Comparison of ENCODE assay signal across 8 mouse cellular contexts in genomic region chr8:129233664-129234026, GRCm38 (mm10). TPM values are rescaled to one million over a fixed set of nuclear protein-coding genes. Genes with fewer than 3 reads are reported as not detected.
DNase-seq lines count a peak whose midpoint lies in the region; ATAC-seq and TF ChIP-seq lines count a peak whose summit lies in the region.

No protein-coding gene starts in this region.

- in situ Hi-C loops in ES-E14 (cut with MboI; ENCODE audit: low sequenced_read_pairs in 2 of 2, unreplicated experiment in 2 of 2), result no loop called here

- no peaks in the 10 kb centered on the region for H3K27me3 ChIP-seq in heart, embryonic 14.5 days (ENCODE audit: control insufficient read depth, insufficient read depth, low read length)
- H3K27me3 ChIP-seq in forebrain, embryonic 16.5 days (replicated peaks; ENCODE audit: control insufficient read depth, insufficient read depth, low read length), result no peaks in the 10 kb centered on the region

- no peak for ATAC-seq in heart, embryonic 14.5 days (ENCODE audit: insufficient number of reproducible peaks, insufficient read depth, low FRiP score, low read depth)
- ATAC-seq in forebrain, embryonic 16.5 days, result no peak
- ATAC-seq in CD4-positive, CD25-positive, alpha-beta regulatory T cell, adult 4 months, result no peak

- H3K79me2 ChIP-seq in macrophage (ENCODE audit: inconsistent target), result peaks cover 16% of the 10 kb centered on the region; the same call in 1 of the 2 replicates

- H3K4me1 ChIP-seq in heart, embryonic 14.5 days (ENCODE audit: control insufficient read depth in 2 of 2, insufficient read depth in 2 of 2, low read length in 2 of 2), result peaks cover 0 to 10% of the 10 kb centered on the region in 2 experiments; a peak in 1 of 4 replicates
- no peaks in the 10 kb centered on the region; a peak in 1 of 4 replicates for H3K4me1 ChIP-seq in ES-E14 (ENCODE audit: control insufficient read depth in 2 of 2, insufficient read depth in 2 of 2, low read length in 2 of 2, poor library complexity in 1 of 2)
- peaks cover 12% of the 10 kb centered on the region for H3K4me1 ChIP-seq in forebrain, embryonic 16.5 days (replicated peaks; ENCODE audit: control insufficient read depth, insufficient read depth, low read length)

- DNase-seq in heart, postnatal 4 days, result no peak
- DNase-seq in ES-E14 (ENCODE audit: low read depth, low spot score), result no peak
- DNase-seq in ovary, adult 18-20 months (ENCODE audit: low spot score), result no peak
- DNase-seq in frontal cortex, postnatal 36 days (ENCODE audit: low spot score in 2 of 2), result no peak

- no peaks in the 10 kb centered on the region for H3K36me3 ChIP-seq in heart, embryonic 14.5 days (ENCODE audit: control insufficient read depth, insufficient read depth, low read length)
- H3K36me3 ChIP-seq in ES-E14 (ENCODE audit: control insufficient read depth, insufficient read depth, low read length, poor library complexity, severe bottlenecking) (no peaks in the 10 kb centered on the region), macrophage (ENCODE audit: inconsistent target) (no peaks in the 10 kb centered on the region)
- H3K36me3 ChIP-seq in forebrain, embryonic 16.5 days (ENCODE audit: control insufficient read depth, insufficient read depth), result no peaks in the 10 kb centered on the region

- 3% methylated on average over 9 of the region's 9 CpGs for WGBS in heart, embryonic 14.5 days
- 2% methylated on average over 9 of the region's 9 CpGs for WGBS in forebrain, embryonic 16.5 days
- WGBS in macrophage (ENCODE audit: missing documents), result 2% methylated on average over 9 of the region's 9 CpGs

- H3K27ac ChIP-seq in heart, embryonic 14.5 days (replicated peaks in 1 of 2; ENCODE audit: control insufficient read depth in 1 of 2, insufficient read depth in 1 of 2, low read depth in 2 of 2, low read length in 2 of 2), result peak overlapping the region; percentile 47 to 96
- H3K27ac ChIP-seq in ES-E14 (ENCODE audit: insufficient read depth, low read depth, low read length, poor library complexity, severe bottlenecking) (no peak overlapping the region), macrophage (peak overlapping the region; percentile 68)
- peak overlapping the region; percentile 67; the same call in 1 of the 2 replicates for H3K27ac ChIP-seq in forebrain, embryonic 16.5 days (ENCODE audit: low read length)

- peak overlapping the region; percentile 71 for H3K4me2 ChIP-seq in heart, embryonic 14.5 days (ENCODE audit: low read length)
- H3K4me2 ChIP-seq in forebrain, embryonic 16.5 days (ENCODE audit: low read length), result peak overlapping the region; percentile 66

- H3K9ac ChIP-seq in heart, embryonic 14.5 days (ENCODE audit: low read length), result peak overlapping the region; percentile 83
- H3K9ac ChIP-seq in ES-E14 (ENCODE audit: insufficient read depth, low read depth, low read length, poor library complexity, severe bottlenecking), result peak overlapping the region; percentile 84
- H3K9ac ChIP-seq in forebrain, embryonic 16.5 days (replicated peaks; ENCODE audit: low read depth, low read length), result peak overlapping the region; percentile 68

- H3K9me3 ChIP-seq in heart, embryonic 14.5 days (ENCODE audit: control insufficient read depth, low read length), result no peaks in the 10 kb centered on the region
- H3K9me3 ChIP-seq in ES-E14 (ENCODE audit: control insufficient read depth, insufficient read depth, low read depth, low read length), result no peaks in the 10 kb centered on the region
- no peaks in the 10 kb centered on the region for H3K9me3 ChIP-seq in forebrain, embryonic 16.5 days (ENCODE audit: control insufficient read depth, low read length)

- H3K4me3 ChIP-seq in heart, embryonic 14.5 days (ENCODE audit: control insufficient read depth in 1 of 2, insufficient read depth in 1 of 2, low read depth in 1 of 2, low read length in 2 of 2), result peak overlapping the region; percentile 68 to 78
- H3K4me3 ChIP-seq in ES-E14 (ENCODE audit: insufficient read depth in 1 of 2, low read depth in 1 of 2, low read length in 2 of 2, poor library complexity in 1 of 2, severe bottlenecking in 1 of 2) (peak overlapping the region; percentile 78 to 90), macrophage (ENCODE audit: inconsistent target) (peak overlapping the region; percentile 65)
- H3K4me3 ChIP-seq in forebrain, embryonic 16.5 days (replicated peaks; ENCODE audit: low read length), result peak overlapping the region; percentile 67

TF ChIP-seq in ES-E14, 5 proteins besides CTCF, POLR2A, EP300 and RAD21:
- no peak for TF ChIP-seq HCFC1 (IDR thresholded peaks at IDR 0.05; ENCODE audit: borderline replicate concordance, insufficient read depth, low read length)

RNA-seq across cellular contexts. Expression of gene 2610044O15Rik8, which starts 0.6 kb away (rescaled TPM):
- polyA plus RNA-seq in heart, embryonic 14.5 days (2014; fragmentation: Nextera tagmentation; extraction: Ambion mirVana), result 21.1 and 22.2 TPM in 2 replicates
- total RNA-seq in heart, postnatal 4 days (2021), result 10 to 100 TPM; 14.4 to 15.7 TPM
- 17.4 TPM in 2 replicates for total RNA-seq in ES-E14 (2012; rRNA removed)
- 31.1 TPM in 2 replicates for polyA plus RNA-seq in forebrain, embryonic 16.5 days (2015; fragmentation: Nextera tagmentation; extraction: Ambion mirVana)
- 10 to 100 TPM in 21 of 26 experiments, 1 to 10 TPM in 5; 2.1 to 45.9 (median 24.0) TPM for total RNA-seq in macrophage (2018; cell fraction: chromatin; rRNA removed)
- 10 to 100 TPM in 7 of 26 experiments, 1 to 10 TPM in 19; 2.6 to 14.2 (median 9.0) TPM for total RNA-seq in macrophage (2018; cell fraction: cytosol; rRNA removed)
- total RNA-seq in macrophage (2018; cell fraction: nucleus; rRNA removed), result 10 to 100 TPM in 14 of 26 experiments, 1 to 10 TPM in 12; 1.1 to 38.2 (median 10.8) TPM
- 8.3 to 19.0 TPM (median 11.8 TPM) in 3 replicates for polyA plus RNA-seq in macrophage (2018)
- 10 to 100 TPM; 20.2 to 32.3 TPM for polyA plus RNA-seq in CD4-positive, CD25-positive, alpha-beta regulatory T cell, adult 4 months (2017; shearing (Covaris generic))
